8 mouse cellular contexts compared by ENCODE assay signal in the genomic region with DNA sequence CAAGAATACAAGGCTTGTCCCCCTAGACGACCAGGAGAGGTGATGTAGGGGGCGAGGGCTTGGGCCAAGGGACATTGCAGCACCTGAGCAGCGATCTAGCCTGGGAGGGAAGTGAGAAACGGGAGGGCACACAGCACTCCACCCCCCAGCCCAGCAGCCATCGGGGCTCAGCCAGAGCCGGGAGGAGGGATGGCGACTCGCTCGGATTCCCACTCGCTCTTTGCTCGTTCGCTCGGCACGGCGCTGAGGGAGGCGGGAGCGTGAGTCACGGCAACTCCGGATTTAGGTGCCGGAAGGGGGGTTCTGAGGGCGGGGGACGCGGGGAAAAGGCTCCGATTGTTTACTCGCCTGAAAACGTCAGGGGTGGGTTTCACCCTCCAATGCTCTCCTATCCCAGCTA. TPM values are rescaled to one million over a fixed set of nuclear protein-coding genes. Genes with fewer than 3 reads are reported as not detected.
DNase-seq lines count a peak whose midpoint lies in the region; ATAC-seq lines count a peak whose summit lies in the region.

No protein-coding gene starts in this region.

- H3K27ac ChIP-seq in hindbrain, embryonic 14.5 days: no peak overlapping the region
- H3K27ac ChIP-seq in liver, embryonic 12.5 days: no peak overlapping the region

- H3K4me2 ChIP-seq in hindbrain, embryonic 14.5 days (replicated peaks): peak overlapping the region; percentile 67
- peak overlapping the region; percentile 84 for H3K4me2 ChIP-seq in liver, embryonic 12.5 days

- peak overlapping the region; percentile 42; the same call in 1 of the 2 replicates for H3K4me3 ChIP-seq in hindbrain, embryonic 14.5 days (replicated peaks; ENCODE audit: low read length)
- H3K4me3 ChIP-seq in liver, embryonic 12.5 days: peak overlapping the region; percentile 19; the same call in 1 of the 2 replicates

- 1% methylated on average over 26 of the region's 26 CpGs for WGBS in hindbrain, embryonic 14.5 days
- WGBS in liver, embryonic 12.5 days (ENCODE audit: insufficient replicate concordance): 2% methylated on average over 26 of the region's 26 CpGs

- ATAC-seq in hindbrain, embryonic 14.5 days (ENCODE audit: low FRiP score): no peak
- ATAC-seq in liver, embryonic 12.5 days: no peak

- peak; percentile 58 for DNase-seq in adrenal gland, postnatal 25 days
- DNase-seq in adrenal gland, postnatal 10 days: no peak
- peak; percentile 42 for DNase-seq in thymus, postnatal 14 days
- DNase-seq in thymus, postnatal 10 days (ENCODE audit: low spot score in 2 of 2): no peak
- DNase-seq in hindbrain, embryonic 14.5 days (ENCODE audit: low spot score): no peak
- DNase-seq in splenic B cell, adult 2 months (ENCODE audit: low read depth, low spot score): peak; percentile 63
- DNase-seq in gastrocnemius, adult 8-10 months (ENCODE audit: low spot score in 2 of 2): no peak

- H3K4me1 ChIP-seq in hindbrain, embryonic 14.5 days (replicated peaks; ENCODE audit: control insufficient read depth, insufficient read depth, low read length): peaks cover 13% of the 10 kb centered on the region
- H3K4me1 ChIP-seq in liver, embryonic 12.5 days: peaks cover 71% of the 10 kb centered on the region

- peaks cover 66% of the 10 kb centered on the region for H3K27me3 ChIP-seq in hindbrain, embryonic 14.5 days (ENCODE audit: control insufficient read depth, insufficient read depth, low read length)
- H3K27me3 ChIP-seq in liver, embryonic 12.5 days (replicated peaks): peaks cover 61% of the 10 kb centered on the region
- H3K27me3 ChIP-seq in splenic B cell, adult 2 months (ENCODE audit: control insufficient read depth, insufficient read depth, low read length, poor library complexity, severe bottlenecking): no peaks in the 10 kb centered on the region

- no peak overlapping the region for H3K9ac ChIP-seq in hindbrain, embryonic 14.5 days
- no peak overlapping the region for H3K9ac ChIP-seq in liver, embryonic 12.5 days

- H3K36me3 ChIP-seq in hindbrain, embryonic 14.5 days (replicated peaks; ENCODE audit: control insufficient read depth, insufficient read depth): no peaks in the 10 kb centered on the region
- H3K36me3 ChIP-seq in liver, embryonic 12.5 days: no peaks in the 10 kb centered on the region
- no peaks in the 10 kb centered on the region for H3K36me3 ChIP-seq in splenic B cell, adult 2 months (ENCODE audit: control insufficient read depth, insufficient read depth, low read length, poor library complexity, severe bottlenecking)

- no peaks in the 10 kb centered on the region for H3K9me3 ChIP-seq in hindbrain, embryonic 14.5 days (ENCODE audit: control insufficient read depth, low read length)
- no peaks in the 10 kb centered on the region for H3K9me3 ChIP-seq in liver, embryonic 12.5 days (replicated peaks)

RNA-seq across cellular contexts. Expression of gene Pde4a, which starts 1.4 kb away (rescaled TPM):
- total RNA-seq in adrenal gland, postnatal 25 days (2021): 12.9 and 13.1 TPM in 2 replicates
- total RNA-seq in adrenal gland, postnatal 10 days (2021): 10 to 100 TPM; 22.7 to 31.5 TPM
- 28.8 and 35.5 TPM in 2 replicates for polyA plus RNA-seq in hindbrain, embryonic 14.5 days (2014; fragmentation: Nextera tagmentation; extraction: Ambion mirVana)
- 2.6 and 2.9 TPM in 2 replicates for polyA plus RNA-seq in liver, embryonic 12.5 days (2016; fragmentation: Nextera tagmentation; extraction: Ambion mirVana)
- total RNA-seq in gastrocnemius, adult 8-10 months (2022): 10 to 100 TPM; 40.7 to 51.5 (median 47.0) TPM

RNA-seq across cellular contexts. Expression of gene Cdc37, which starts 14.3 kb away (rescaled TPM):
- 190 and 202 TPM in 2 replicates for total RNA-seq in adrenal gland, postnatal 25 days (2021)
- total RNA-seq in adrenal gland, postnatal 10 days (2021): 100 to 1,000 TPM; 155 to 160 TPM
- polyA plus RNA-seq in hindbrain, embryonic 14.5 days (2014; fragmentation: Nextera tagmentation; extraction: Ambion mirVana): 192 and 215 TPM in 2 replicates
- polyA plus RNA-seq in liver, embryonic 12.5 days (2016; fragmentation: Nextera tagmentation; extraction: Ambion mirVana): 221 and 228 TPM in 2 replicates
- 100 to 1,000 TPM in 3 of 4 experiments, 10 to 100 TPM in 1; 95.0 to 132 (median 111) TPM for total RNA-seq in gastrocnemius, adult 8-10 months (2022)

RNA-seq across cellular contexts. Expression of gene Tyk2, which starts 33.0 kb away (rescaled TPM):
- total RNA-seq in adrenal gland, postnatal 25 days (2021): 17.7 and 22.4 TPM in 2 replicates
- 10 to 100 TPM; 12.5 to 18.6 TPM for total RNA-seq in adrenal gland, postnatal 10 days (2021)
- polyA plus RNA-seq in hindbrain, embryonic 14.5 days (2014; fragmentation: Nextera tagmentation; extraction: Ambion mirVana): 7.3 and 8.4 TPM in 2 replicates
- polyA plus RNA-seq in liver, embryonic 12.5 days (2016; fragmentation: Nextera tagmentation; extraction: Ambion mirVana): 8.5 and 10.4 TPM in 2 replicates
- total RNA-seq in gastrocnemius, adult 8-10 months (2022): 1 to 10 TPM; 4.9 to 6.0 (median 5.8) TPM

Comparison
In these comparisons a context has a peak if more than half of its experiments do, and no peak if none do; other contexts are left out.
1. DNase-seq: peak in adrenal gland, postnatal 25 days (single experiment), thymus, postnatal 14 days (single experiment) and splenic B cell, adult 2 months (single experiment); none in adrenal gland, postnatal 10 days (single experiment), thymus, postnatal 10 days (0 of 2), hindbrain, embryonic 14.5 days (single experiment) and gastrocnemius, adult 8-10 months (0 of 2).